Mouse (Mus musculus) C2C12 (cell line): ENCODE results near the gene Sox13. TPM values are rescaled to one million over a fixed set of nuclear protein-coding genes. Genes with fewer than 3 reads are reported as not detected.
"Not testable (repeated sequence)": the region's sequence is repeated elsewhere in the genome, so short reads cannot be mapped to it uniquely, and the experiment has no call there.

ENCODE experiments used
- H3K27me3 ChIP-seq: one replicate; pipeline ENCODE4 v1.6.1; 2011; ENCODE audit not compliant: control insufficient read depth, insufficient read depth, insufficient read length
- H3K36me3 ChIP-seq: one replicate; pipeline ENCODE4 v1.6.1; 2011; ENCODE audit not compliant: control insufficient read depth, insufficient read depth
- H3K4me3 ChIP-seq: one replicate; pipeline ENCODE4 v1.5.1; 2011; ENCODE audit warnings: mild to moderate bottlenecking, control low read depth; ENCODE audit not compliant: poor library complexity, insufficient read depth, severe bottlenecking
- H3K79me2 ChIP-seq: one replicate; pipeline ENCODE4 v1.6.1; 2011; ENCODE audit not compliant: control insufficient read depth, insufficient read depth
- H3K79me3 ChIP-seq: one replicate; pipeline ENCODE4 v1.6.1; 2011; ENCODE audit warnings: low read depth, control low read depth
- H3ac ChIP-seq: one replicate; pipeline ENCODE3; 2011; ENCODE audit warnings: low read depth; ENCODE audit not compliant: control insufficient read depth, insufficient read length
- CEBPB ChIP-seq: IDR thresholded peaks from one replicate; pipeline ENCODE4 v1.6.1; 2011; ENCODE audit warnings: low read depth, mild to moderate bottlenecking, control low read depth, moderate library complexity
- CTCF ChIP-seq: IDR thresholded peaks from one replicate; pipeline ENCODE4 v1.5.1; 2011; ENCODE audit not compliant: control insufficient read depth, insufficient read depth, insufficient read length
- FOSL1 ChIP-seq: IDR thresholded peaks from one replicate; pipeline ENCODE4 v1.8.0; 2011; ENCODE audit warnings: mild to moderate bottlenecking, low read length; ENCODE audit not compliant: poor library complexity, insufficient read depth, severe bottlenecking
- MAX ChIP-seq: IDR thresholded peaks from one replicate; pipeline ENCODE4 v1.6.1; 2011; ENCODE audit warnings: mild to moderate bottlenecking, control low read depth
- MYOD1 ChIP-seq: IDR thresholded peaks from one replicate; pipeline ENCODE4 v1.6.1; 2011; ENCODE audit warnings: low read depth; ENCODE audit not compliant: control insufficient read depth, insufficient read length
- MYOG ChIP-seq: IDR thresholded peaks from one replicate; pipeline ENCODE4 v1.6.1; 2011; ENCODE audit not compliant: control insufficient read depth, insufficient read length; ENCODE audit errors: extremely low read depth
- USF1 ChIP-seq: IDR thresholded peaks from one replicate; pipeline ENCODE4 v1.6.1; 2011; ENCODE audit warnings: low read depth, mild to moderate bottlenecking, control low read depth, moderate library complexity
- polyA plus RNA-seq: library from polyadenylated mRNA; unstranded; fragments of >200 nt; fragmentation: generic; extraction: Trizol; gene quantifications from one replicate; pipeline ENCODE4 v1.2.1, GENCODE M21; 2012; ENCODE audit warnings: missing spikeins

The Sox13 gene
- polyA plus RNA-seq, 1 experiment = 0.26 TPM

DNA sequence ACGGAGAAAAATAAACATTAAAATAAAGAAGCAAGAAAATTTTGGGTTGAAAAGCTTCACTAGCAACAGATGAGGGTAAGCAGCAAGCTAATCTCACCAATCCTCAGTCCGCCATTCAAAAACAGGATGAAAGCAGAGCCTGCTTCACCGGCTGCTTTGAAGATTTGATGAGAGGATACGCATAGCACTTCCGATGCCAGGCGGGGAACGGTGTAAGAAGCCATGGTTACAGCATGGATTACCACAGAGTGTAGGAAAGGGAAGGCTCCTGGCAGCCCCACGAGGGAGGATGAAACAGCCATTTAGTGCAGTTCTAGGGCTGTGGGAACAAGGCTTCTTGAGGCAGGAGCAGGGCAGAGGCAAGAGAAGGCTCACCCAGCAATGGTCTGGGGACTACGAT lies 72.4 kb downstream of the Sox13 start:
- TF ChIP-seq MYOD1 (no peak), CTCF (no peak), USF1 (no peak), CEBPB (no peak), FOSL1 (no peak), MYOG (no peak), MAX (no peak)
- Histone ChIP-seq H3K27me3 (peaks cover 81% of the 10 kb centered on the region), H3K4me3 (no peak overlapping the region)

DNA sequence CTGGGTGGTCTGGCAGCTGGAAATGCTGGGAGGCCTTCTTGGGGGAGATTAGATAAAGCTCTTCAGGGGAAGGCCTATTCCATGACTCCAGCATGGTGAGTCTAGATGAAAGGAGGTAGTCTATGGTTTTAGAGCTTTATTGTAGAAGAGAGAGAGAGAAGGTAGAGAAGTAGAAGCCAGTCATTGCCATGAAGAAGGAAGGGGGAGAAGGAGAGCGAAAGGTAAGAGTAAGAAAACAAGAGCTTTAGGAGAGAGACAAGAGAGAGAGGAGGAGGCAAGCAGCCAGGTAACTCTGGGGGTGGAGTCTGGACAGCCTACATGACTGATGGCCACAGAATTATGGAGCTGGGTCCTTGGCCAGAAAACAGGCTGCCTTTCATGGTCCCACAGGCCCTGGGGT lies 74.0 kb downstream of the Sox13 start, which contains the start of gene Ren1:
Ren1 (plus strand) TSS at position 301 of the 400 bp plus-strand sequence.
- Histone ChIP-seq H3K79me2 (no peaks in the 10 kb centered on the region), H3ac (no peak within 1 kb of the TSS), H3K79me3 (no peaks in the 10 kb centered on the region), H3K36me3 (no peaks in the 10 kb centered on the region), H3K4me3 (no peak within 1 kb of the TSS), H3K27me3 (peaks cover 72% of the 10 kb centered on the region)
- no peak for TF ChIP-seq CTCF
- TF ChIP-seq CEBPB = no peak
- TF ChIP-seq MAX = no peak
- TF ChIP-seq MYOG = no peak
- no peak for TF ChIP-seq MYOD1
- no peak for TF ChIP-seq FOSL1
- no peak for TF ChIP-seq USF1

More for the DNA sequence above, 72.4 kb downstream of the Sox13 start:
- H3K36me3 ChIP-seq = no peaks in the 10 kb centered on the region
- no peaks in the 10 kb centered on the region for H3K79me2 ChIP-seq
- H3ac ChIP-seq = no peak overlapping the region
- no peaks in the 10 kb centered on the region for H3K79me3 ChIP-seq

DNA sequence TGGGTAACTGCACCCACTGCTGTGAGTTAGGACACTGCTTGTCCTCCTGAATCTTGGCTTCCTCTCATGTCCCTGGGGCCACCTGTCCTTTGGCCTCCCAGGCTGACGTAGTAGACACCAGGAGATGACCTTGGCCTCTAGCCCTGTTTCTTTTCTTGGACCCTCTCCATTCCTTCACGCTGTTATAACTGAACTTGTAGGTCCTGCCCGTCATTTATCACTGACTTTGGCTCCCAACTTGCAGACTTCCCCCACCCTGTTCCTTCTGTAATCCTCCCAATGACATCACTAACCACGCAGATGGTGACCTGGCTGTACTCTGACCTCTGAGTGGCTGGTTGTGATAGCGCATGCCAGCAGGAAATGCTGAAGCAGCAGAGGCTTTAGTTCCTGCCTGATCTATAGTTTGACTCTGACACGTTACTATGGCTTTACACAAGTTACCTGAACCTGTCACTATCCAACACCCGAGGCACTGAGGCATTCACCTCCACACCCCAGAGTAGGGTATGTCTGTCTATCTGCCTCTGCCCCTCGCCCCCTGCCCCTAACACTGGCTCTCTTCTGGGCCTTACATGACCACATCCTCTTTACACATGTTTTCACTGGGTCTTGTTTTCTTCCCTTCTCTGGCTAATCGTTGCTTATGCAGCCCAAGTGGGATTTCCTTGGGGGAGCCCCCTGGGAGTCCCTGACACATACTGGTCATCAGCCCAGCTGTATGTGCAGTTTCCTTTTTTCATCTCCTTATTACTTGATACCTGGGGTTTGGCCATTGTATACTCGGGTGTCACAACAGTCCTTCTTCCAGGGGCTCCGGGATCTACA lies 76.3 kb downstream of the Sox13 start:
- no peaks in the 10 kb centered on the region for H3K79me3 ChIP-seq
- no peak overlapping the region for H3K4me3 ChIP-seq
- no peaks in the 10 kb centered on the region for H3K79me2 ChIP-seq
- H3K27me3 ChIP-seq = peaks cover 54% of the 10 kb centered on the region
- no peaks in the 10 kb centered on the region for H3K36me3 ChIP-seq
- no peak overlapping the region for H3ac ChIP-seq
- no peak for TF ChIP-seq CTCF

DNA sequence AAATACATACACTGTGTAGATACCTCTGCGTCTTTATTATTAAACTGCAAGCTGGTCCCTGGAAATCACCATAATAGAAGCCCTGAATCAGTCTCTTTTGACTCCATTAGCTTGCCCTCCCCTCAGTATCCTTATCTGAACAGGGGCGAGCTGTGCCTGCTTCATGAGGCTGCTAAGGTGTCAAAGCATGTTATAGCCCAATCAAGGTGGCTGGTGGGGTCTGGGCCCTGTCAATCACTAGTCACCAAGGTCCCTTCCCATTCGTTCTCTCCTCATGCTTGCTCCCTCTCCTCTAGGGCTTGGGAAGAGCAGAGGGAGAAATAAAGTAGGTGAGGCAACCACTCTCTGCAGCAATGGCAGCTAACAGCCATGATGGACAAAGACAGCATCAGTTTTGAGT lies 77.0 kb downstream of the Sox13 start:
- H3K36me3 ChIP-seq = no peaks in the 10 kb centered on the region
- no peaks in the 10 kb centered on the region for H3K79me2 ChIP-seq
- no peak for TF ChIP-seq FOSL1
- no peak for TF ChIP-seq MYOG
- TF ChIP-seq CTCF = no peak
- no peak for TF ChIP-seq MAX
- no peak for TF ChIP-seq MYOD1
- TF ChIP-seq CEBPB = no peak
- TF ChIP-seq USF1 = no peak
- peaks cover 50% of the 10 kb centered on the region for H3K27me3 ChIP-seq
- H3K4me3 ChIP-seq = no peak overlapping the region
- H3ac ChIP-seq = no peak overlapping the region
- no peaks in the 10 kb centered on the region for H3K79me3 ChIP-seq

DNA sequence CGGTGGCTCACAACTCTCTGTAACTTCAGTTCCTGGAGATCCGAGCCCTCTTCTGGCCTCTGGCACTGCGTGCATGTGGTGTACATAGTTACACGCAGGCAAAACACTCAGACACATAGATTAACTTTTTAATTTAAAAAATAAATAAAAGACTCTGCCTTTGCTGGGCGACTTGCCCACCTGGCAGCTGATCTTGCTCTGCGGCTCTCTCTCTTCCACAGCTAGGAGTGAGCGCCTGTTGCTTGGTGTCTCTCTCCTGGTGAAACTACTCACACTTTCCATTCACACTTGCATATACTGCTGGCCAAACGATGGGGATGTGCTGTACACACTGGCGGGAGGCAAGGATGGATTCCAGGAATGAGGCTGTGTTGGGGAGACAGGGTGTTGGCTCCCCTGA lies 77.6 kb downstream of the Sox13 start:
- H3K79me2 ChIP-seq = no peaks in the 10 kb centered on the region
- peaks cover 43% of the 10 kb centered on the region for H3K27me3 ChIP-seq
- TF ChIP-seq USF1 (no peak), CTCF (no peak), CEBPB (no peak), FOSL1 (no peak), MAX (no peak), MYOG (no peak), MYOD1 (no peak)
- H3K36me3 ChIP-seq = no peaks in the 10 kb centered on the region
- H3ac ChIP-seq = no peak overlapping the region
- H3K4me3 ChIP-seq = no peak overlapping the region
- H3K79me3 ChIP-seq = no peaks in the 10 kb centered on the region

DNA sequence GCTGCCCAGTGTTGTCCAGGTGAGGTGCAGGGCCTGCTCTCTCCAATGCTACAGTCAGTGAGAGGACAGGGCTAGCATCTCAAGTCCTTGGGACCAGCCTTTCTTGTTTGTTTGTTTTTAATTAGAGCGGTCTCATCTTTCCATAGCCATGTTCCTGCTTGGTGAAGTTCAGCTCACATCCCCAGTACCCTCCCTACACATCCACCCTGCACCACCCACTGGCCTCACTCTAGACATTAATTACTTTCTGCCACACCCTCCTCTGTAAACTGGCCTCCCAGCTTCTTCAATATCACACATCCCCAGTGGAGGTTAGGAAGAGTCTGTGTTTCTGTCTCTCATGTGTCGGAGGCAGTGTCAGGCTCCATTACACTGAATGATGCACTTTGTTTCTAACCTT lies 79.8 kb downstream of the Sox13 start:
- Histone ChIP-seq H3K79me2 (no peaks in the 10 kb centered on the region), H3K27me3 (peaks cover 33% of the 10 kb centered on the region), H3ac (no peak overlapping the region), H3K4me3 (no peak overlapping the region), H3K36me3 (no peaks in the 10 kb centered on the region), H3K79me3 (no peaks in the 10 kb centered on the region)
- TF ChIP-seq FOSL1 = no peak
- no peak for TF ChIP-seq CEBPB
- TF ChIP-seq MYOD1 = no peak
- TF ChIP-seq CTCF = no peak
- no peak for TF ChIP-seq USF1
- TF ChIP-seq MAX = no peak
- no peak for TF ChIP-seq MYOG

DNA sequence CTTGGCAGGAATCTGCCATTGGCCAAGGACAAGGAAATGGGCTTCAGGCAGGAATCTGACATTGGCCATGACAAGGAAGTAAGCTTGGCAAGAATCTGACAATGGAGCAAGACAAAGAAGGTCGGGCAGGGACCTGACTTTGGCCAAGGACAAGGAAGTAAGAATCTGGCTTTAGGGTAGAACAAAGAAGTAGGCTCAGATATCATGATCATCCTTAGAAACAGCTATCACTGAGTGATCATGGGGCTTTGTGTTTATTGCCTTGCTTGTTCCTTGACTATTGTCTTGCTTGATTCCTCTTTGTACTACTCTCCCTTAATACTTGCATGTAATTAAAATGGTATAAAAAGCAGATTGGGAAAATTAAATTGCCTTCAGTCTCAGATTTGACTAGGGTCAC lies 83.8 kb downstream of the Sox13 start:
- H3K27me3 ChIP-seq = peaks cover 14% of the 10 kb centered on the region
- not testable (repeated sequence) for H3K79me3 ChIP-seq, H3ac ChIP-seq, H3K79me2 ChIP-seq, H3K36me3 ChIP-seq, H3K4me3 ChIP-seq
